Mouse (Mus musculus) gastrocnemius, postnatal 36 days (tissue): ENCODE results near the gene Rad51d. TPM values are rescaled to one million over a fixed set of nuclear protein-coding genes. Genes with fewer than 3 reads are reported as not detected.

Source experiments
- DNase-seq, 2 experiments: peaks; one replicate each; pipeline ENCODE4 v3.0.0; 2022
- intact Hi-C: fragments of 180-260 bp; cut with DNase I; formaldehyde crosslinking; loops from one replicate; pipeline ENCODE4 v1.15.1; 2025
- total RNA-seq, 2 experiments: library from RNA; stranded (reverse); gene quantifications; 2 replicates each; pipeline ENCODE4 v1.2.3; 2021

The Rad51d gene
- total RNA-seq, 2 experiments from 2014 or later = 2.9 to 4.0 TPM

GRCm38 (mm10) chr11:82899720-82900119, 9.3 kb upstream of the Rad51d start:
- intact Hi-C loops = no loop called here
- no peak for DNase-seq

DNA sequence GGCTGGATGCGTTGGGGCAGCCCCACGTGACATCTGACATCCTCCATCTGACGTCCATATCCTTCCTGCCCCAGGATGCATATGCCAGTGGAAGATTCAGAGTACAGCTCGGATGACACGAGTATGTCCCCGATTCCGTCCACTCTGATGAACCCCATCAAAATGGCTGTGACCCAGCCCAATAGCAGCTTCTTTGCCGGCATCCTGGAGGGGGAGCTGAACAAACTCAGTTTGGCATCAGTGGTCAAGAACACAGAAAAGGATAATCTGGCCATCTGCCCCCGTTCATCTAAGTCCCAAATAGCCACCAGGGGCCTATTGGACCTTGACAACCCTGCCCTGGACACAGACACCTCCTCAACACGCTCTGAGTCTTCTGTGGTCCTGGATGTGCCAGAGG, 7.1 kb upstream of the Rad51d start:
- no peak for DNase-seq
- intact Hi-C loops = no loop called here

DNA sequence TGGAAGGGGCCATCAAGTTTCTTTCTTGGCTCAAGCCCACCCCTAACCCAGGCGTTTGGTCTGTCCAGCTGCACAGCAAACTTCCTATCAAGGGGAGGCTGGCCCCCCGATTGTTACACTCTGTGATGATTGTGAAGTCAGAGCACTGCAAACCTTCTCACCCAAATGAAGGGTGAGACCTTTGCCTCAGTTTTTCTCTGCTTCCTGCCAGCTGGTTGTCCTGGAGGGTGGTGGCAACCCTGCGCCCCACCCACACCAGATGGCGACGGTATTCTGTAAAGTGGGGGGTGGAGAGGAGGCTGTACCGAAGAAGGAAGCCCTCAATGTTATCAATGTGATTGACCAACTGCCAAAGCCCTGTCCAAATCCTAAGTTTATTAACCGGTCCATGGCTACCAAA, 1.5 kb upstream of the Rad51d start, which contains the start of gene Fndc8:
Gene Fndc8, plus strand, starts transcription at position 189 of the 400 bp plus-strand sequence.
- intact Hi-C loops = loop anchor here (2.0 to 5.0 kb wide), 4 partner anchors 70 to 655 kb away; no protein-coding TSS in a partner anchor
- DNase-seq = no peak

GRCm38 (mm10) chr11:82889524-82890341, 681 bp downstream of the Rad51d start:
- intact Hi-C loops = loop anchor here (2.0 to 5.0 kb wide), 4 partner anchors 67 to 652 kb away; no protein-coding TSS in a partner anchor
- no peak for DNase-seq

GRCm38 (mm10) chr11:82888491-82888946, 1.9 kb downstream of the Rad51d start:
- no peak for DNase-seq
- intact Hi-C loops = no loop called here

DNA sequence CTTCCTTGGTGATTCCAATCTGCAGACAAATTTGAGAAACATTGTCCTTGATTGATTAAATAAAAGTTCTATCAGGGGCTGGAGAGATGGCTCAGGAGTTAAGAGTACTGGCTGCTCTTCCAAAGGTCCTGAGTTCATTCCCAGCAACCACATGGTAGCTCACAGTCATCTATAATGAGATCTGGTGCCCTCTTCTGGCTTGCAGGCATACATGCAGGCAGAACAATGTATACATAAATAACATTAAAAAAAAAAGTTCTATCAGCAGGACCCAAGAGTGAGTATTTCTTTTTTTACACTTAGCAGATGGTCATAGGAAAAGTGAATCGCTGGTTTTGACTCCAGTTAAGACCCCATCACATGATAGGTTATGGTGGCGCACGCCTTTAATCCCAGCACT, 3.9 kb downstream of the Rad51d start:
- no peak for DNase-seq
- intact Hi-C loops = no loop called here

- no peak for DNase-seq
- intact Hi-C loops = no loop called here
Measured at GRCm38 (mm10) chr11:82883180-82883579, 7.2 kb downstream of the Rad51d start.

DNA sequence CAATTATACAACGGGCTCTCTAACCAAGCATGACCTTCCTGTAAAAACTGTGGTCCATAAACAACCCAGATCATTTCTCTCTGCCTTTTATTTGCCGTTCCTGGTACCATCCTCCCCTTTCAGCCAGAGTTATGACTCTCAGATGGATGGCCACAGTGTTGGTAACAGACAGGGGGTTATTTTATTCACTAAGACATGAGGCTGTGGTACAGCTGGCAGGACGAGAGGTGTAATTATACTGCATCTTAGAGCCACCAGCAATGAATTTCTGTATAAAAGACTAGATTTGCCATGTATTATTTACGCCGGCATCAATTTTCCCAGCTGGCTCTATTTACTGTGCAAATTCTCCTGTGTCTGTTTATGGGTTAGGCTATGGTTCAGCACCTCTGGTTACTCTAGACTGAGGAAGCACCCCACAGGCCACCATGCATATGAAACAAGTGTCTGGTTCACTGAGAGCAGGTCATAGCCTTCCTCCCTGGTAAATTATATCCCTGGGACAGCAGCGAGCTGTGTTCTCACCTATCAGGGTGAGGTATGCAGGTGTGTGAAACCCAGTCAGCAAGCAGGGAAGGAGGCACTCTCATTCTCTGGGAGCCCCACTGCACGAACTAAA, 12.6 kb downstream of the Rad51d start:
- no peak for DNase-seq

DNA sequence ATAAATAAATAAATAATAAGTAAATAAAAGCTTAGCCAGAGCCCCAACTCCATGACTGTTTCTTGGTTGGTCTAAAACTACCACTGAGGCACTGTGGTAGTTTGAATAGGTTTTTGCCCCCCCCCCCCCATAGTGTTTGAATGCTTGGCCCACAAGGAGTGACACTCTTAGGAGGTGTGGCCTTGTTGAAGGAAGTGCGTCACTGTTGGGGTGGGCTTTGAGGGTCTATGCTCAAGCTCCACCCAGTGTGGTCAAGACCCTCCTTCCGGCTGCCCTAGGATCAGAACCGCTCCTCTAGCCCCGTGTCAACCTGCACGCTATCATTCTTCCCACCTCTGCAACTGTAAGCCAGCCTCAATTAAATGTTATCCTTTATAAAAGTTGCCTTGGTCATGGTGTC, 14.8 kb downstream of the Rad51d start:
- intact Hi-C loops = no loop called here
- DNase-seq = no peak

More for the DNA sequence above, 12.6 kb downstream of the Rad51d start:
- intact Hi-C loops = no loop called here

DNA sequence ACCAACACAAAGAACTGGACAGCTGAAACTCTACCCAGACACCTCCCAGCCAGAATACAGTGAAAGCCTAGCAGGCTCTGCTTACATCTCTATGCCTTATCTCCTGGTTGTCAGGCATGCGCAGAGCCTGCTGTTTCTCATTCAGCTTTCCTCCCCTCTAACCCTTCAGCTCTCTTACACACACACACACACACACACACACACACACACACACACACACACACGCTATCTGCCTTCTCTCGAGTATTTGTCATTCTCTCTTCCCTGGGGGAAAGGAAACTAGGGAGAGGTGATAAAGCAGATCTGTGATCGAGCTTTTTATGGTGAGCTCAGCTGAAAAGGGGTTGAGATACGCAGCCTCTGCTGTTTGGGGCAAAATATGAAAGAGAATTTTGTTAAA, 15.5 kb downstream of the Rad51d start:
- no peak for DNase-seq
- intact Hi-C loops = loop anchor here (5.0 kb wide), 1 partner anchor 113 kb away; the partner anchor contains the start of genes Cct6b and Zfp830

DNA sequence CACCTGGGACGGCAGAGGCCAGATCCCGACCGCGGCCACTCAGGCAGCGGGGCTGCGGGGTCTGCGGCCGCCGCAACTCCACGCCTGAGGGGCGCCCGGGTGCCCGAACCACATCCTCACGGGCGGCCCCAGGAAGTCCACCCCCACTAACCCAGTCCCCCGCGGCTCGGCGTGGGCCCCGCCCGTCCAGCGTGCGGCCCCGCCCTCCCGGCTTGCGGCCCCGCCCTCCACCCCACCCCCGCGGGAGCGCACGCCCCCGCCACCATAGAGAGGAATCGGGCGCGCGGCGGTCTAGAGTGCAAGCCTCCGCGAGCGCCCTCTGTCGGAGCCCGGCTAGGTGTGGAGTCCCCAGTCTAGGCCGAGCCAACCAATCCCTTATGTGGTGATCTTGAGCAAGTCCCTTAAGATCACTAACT, 19.4 kb downstream of the Rad51d start, which contains the start of gene Rffl:
Gene Rffl, minus strand, starts transcription at position 180 of the 416 bp plus-strand sequence.
- intact Hi-C loops = loop anchor here (2.0 to 5.0 kb wide), 2 partner anchors 56 to 109 kb away; partner anchors contain the start of genes Cct6b and Zfp830

GRCm38 (mm10) chr11:82870173-82871030, 20.0 kb downstream of the Rad51d start:
- intact Hi-C loops = loop anchor here (2.0 to 5.0 kb wide), 2 partner anchors 56 to 108 kb away; partner anchors contain the start of genes Cct6b and Zfp830
- DNase-seq = peak; percentile 56 to 70

More for the DNA sequence above, 19.4 kb downstream of the Rad51d start, which contains the start of gene Rffl:
- peak; percentile 91 to 93 for DNase-seq

- DNase-seq = no peak
- intact Hi-C loops = loop anchor here (2.0 to 5.0 kb wide), 2 partner anchors 55 to 107 kb away; partner anchors contain the start of genes Cct6b and Zfp830
Measured at GRCm38 (mm10) chr11:82869506-82870172, 20.8 kb downstream of the Rad51d start.

GRCm38 (mm10) chr11:82867956-82868355, 22.5 kb downstream of the Rad51d start:
- no peak for DNase-seq
- intact Hi-C loops = no loop called here

DNA sequence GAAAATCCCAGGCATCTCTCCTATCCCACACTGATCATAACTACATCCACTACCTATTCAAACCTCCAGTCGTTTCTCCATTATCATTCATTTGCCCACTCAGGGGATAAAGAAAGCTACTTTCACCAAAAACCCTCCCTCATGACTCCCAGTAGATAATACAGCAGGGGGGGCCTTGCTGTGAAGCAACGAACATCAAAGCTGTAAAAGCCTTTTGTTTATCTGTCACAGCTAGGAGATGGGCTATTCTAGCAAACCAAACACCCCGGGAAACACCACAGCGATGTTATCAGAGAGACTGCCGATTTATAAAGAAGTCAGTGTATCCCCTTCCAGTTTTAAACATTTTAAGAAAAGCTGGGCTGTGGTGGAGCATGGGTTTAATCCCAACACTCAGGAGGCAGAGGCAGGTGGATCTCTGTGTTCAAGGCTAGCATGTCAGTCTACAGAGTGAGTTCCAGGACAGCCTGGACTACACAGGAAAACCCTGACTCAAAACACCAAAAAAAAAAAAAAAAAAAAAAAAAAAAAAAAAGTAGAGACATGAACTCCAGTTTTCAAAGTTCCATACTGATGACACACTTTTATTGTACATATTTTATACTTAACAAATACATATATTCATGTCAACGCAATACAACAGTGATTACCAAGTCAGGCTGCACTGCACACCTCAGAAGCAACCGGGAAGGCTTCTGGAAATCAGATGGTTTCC, 23.4 kb downstream of the Rad51d start:
- intact Hi-C loops = no loop called here
- DNase-seq = no peak

DNA sequence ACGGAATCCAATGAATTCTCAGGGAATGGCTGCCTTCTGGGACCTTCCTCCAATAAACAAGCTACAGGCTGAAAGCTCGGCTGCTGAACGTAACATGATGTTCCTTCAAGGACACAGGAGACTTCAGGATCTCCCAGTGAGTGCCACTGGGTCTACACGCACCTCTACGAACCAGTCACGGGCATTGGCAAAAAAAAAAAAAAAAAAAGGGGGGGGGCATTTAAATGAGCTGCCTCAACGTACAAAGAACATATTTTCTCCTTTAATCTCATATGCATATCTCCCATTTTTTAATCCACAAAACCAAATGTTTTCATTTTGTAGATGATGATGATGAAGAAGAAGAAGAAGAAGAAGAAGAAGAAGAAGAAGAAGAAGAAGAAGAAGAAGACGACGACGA, 24.5 kb downstream of the Rad51d start:
- intact Hi-C loops = no loop called here
- no peak for DNase-seq

- intact Hi-C loops = no loop called here
- no peak for DNase-seq
Measured at GRCm38 (mm10) chr11:82863488-82863931, 26.9 kb downstream of the Rad51d start.

DNA sequence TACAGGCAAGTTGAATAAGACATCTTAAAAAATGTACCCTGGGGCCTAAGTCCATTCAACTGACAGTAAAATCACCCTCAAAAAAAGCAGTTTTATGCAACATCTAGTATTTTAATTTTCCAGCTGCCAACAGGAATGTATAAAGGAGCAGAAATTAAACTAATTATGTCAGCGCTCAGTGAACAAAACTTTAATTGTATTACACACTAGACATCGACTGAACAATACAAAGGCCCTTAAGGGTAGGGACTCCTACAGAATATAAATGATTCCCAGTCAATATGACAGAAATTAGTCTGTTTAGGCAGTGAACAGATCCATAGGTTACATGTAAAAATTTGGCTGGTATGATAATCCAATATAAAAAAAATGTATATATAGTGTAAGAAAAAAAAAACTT, 27.4 kb downstream of the Rad51d start:
- intact Hi-C loops = no loop called here
- no peak for DNase-seq

DNA sequence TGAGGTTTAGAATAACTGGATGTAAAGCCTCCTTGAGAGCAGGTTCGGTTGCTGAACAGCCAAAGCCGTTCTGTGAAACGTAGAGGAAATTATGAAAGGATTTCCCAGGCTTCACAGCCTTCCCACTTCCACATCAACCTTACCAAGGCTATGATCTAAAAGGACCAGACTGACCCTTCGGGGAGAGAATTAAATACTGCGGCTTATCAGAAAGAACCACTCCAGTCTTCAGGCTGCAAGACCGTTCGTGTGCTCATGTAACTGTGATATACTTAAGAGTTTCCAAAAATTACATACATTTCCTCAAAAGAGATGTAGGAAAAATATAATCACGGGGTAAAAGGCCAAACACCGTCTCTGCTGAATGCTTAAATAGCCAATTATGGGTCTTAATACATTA, 27.8 kb downstream of the Rad51d start:
- no peak for DNase-seq
- intact Hi-C loops = no loop called here
